Mouse (Mus musculus): ENCODE measurements around the gene Gm16253.

DNA sequence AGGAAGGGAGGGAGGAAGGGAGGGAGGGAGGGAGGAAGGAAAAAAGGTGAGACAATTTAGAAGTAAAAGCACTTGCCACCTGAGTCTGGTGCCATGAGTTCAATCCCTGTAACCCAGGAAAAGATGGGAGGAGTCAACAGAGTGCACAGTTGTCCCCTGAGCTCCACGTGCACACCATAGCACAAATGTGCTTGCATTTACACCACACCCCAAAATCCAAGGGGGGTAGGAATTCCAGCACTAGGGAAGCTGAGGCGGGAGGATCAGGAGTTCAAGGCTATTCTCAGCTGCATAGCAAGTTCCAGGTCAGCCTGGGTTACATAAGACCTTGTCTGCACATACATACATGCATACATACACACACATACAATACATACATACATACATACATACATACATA, 5.4 kb upstream of the Gm16253 start:
- no peak for TF ChIP-seq CTCF (IDR thresholded peaks at IDR 0.05)
- TF ChIP-seq EP300 (IDR thresholded peaks at IDR 0.05) = no peak

Data from lung, postnatal 0 days (tissue).